Mouse (Mus musculus) intestine, postnatal 0 days (tissue): ENCODE data around the gene Cdrt4. TPM values are rescaled to one million over a fixed set of nuclear protein-coding genes. Genes with fewer than 3 reads are reported as not detected.

Experiments
- ATAC-seq: fragments of 200-750 bp; cut with Nextera tagmentation; 2 replicates; pipeline ENCODE4 v1.8.0; 2017; ENCODE audit warnings: mild to moderate bottlenecking, moderate TSS enrichment, moderate library complexity
- H3K27ac ChIP-seq: fragments of 300-500 bp; sonication (generic); 2 replicates; pipeline ENCODE4 v1.5.1; 2014; ENCODE audit warnings: mild to moderate bottlenecking, low read depth, low read length, moderate library complexity
- H3K27me3 ChIP-seq: fragments of 300-500 bp; sonication (generic); replicated peaks from 2 replicates; pipeline ENCODE4 v1.6.1; 2014; ENCODE audit warnings: low read length, mixed read lengths; ENCODE audit not compliant: control insufficient read depth, insufficient read depth
- H3K36me3 ChIP-seq: fragments of 300-500 bp; sonication (generic); 2 replicates; pipeline ENCODE4 v1.6.1; 2014; ENCODE audit warnings: mild to moderate bottlenecking, moderate library complexity; ENCODE audit not compliant: control insufficient read depth, insufficient read depth
- H3K4me1 ChIP-seq: fragments of 300-500 bp; sonication (generic); replicated peaks from 2 replicates; pipeline ENCODE4 v1.6.1; 2014; ENCODE audit warnings: antibody characterized with exemption, low read length, mixed read lengths; ENCODE audit not compliant: control insufficient read depth, insufficient read depth
- H3K4me2 ChIP-seq: fragments of 300-500 bp; sonication (generic); replicated peaks from 2 replicates; pipeline ENCODE4 v1.6.1; 2014; ENCODE audit warnings: low read depth, mild to moderate bottlenecking, moderate library complexity
- H3K4me3 ChIP-seq: fragments of 300-500 bp; sonication (generic); 2 replicates; pipeline ENCODE4 v1.5.1; 2014; ENCODE audit warnings: low read depth, low read length
- H3K9ac ChIP-seq: fragments of 300-500 bp; sonication (generic); 2 replicates; pipeline ENCODE4 v1.6.1; 2014; ENCODE audit warnings: mild to moderate bottlenecking, low read depth, low read length
- H3K9me3 ChIP-seq: fragments of 300-500 bp; sonication (generic); 2 replicates; pipeline ENCODE4 v1.6.1; 2016; ENCODE audit warnings: mixed run types; ENCODE audit not compliant: control insufficient read depth
- CTCF ChIP-seq: sonication (generic); IDR thresholded peaks from 2 replicates; pipeline ENCODE4 v1.5.1; 2016; ENCODE audit warnings: low read depth, mild to moderate bottlenecking, control low read depth, antibody characterized with exemption, moderate library complexity
- WGBS: fragments of 180-500 bp; shearing (Covaris S2); extraction: QIAGEN DNeasy Blood & Tissue Kit; methylation state at CpG from one replicate; pipeline ENCODE4 v1.1.7; 2014; 5-methylcytosine and 5-hydroxymethylcytosine counted together
- polyA plus RNA-seq: library from polyadenylated mRNA; unstranded; fragments of >200 nt; fragmentation: Nextera tagmentation; extraction: Ambion mirVana; gene quantifications from 2 replicates; pipeline ENCODE4 v1.2.1, GENCODE M21; 2015

The Cdrt4 gene
- polyA plus RNA-seq, 1 experiment from 2014 or later = not detected

GRCm38 (mm10) chr11:63009761-63010160 lies 58.8 kb downstream of the Cdrt4 start:
- no peak for ATAC-seq
- H3K4me2 ChIP-seq = no peak overlapping the region
- no peak for TF ChIP-seq CTCF
- no peaks in the 10 kb centered on the region for H3K27me3 ChIP-seq
- 52% methylated on average over 3 of the region's 3 CpGs for WGBS
- H3K9ac ChIP-seq = no peak overlapping the region
- H3K9me3 ChIP-seq = no peaks in the 10 kb centered on the region
- H3K27ac ChIP-seq = no peak overlapping the region
- no peaks in the 10 kb centered on the region for H3K36me3 ChIP-seq
- H3K4me1 ChIP-seq = no peaks in the 10 kb centered on the region
- H3K4me3 ChIP-seq = no peak overlapping the region

GRCm38 (mm10) chr11:63017327-63018082 lies 66.5 kb downstream of the Cdrt4 start:
- Histone ChIP-seq H3K4me3 (no peak overlapping the region), H3K9me3 (no peaks in the 10 kb centered on the region), H3K27me3 (no peaks in the 10 kb centered on the region), H3K36me3 (no peaks in the 10 kb centered on the region), H3K4me1 (no peaks in the 10 kb centered on the region), H3K4me2 (no peak overlapping the region), H3K27ac (no peak overlapping the region), H3K9ac (no peak overlapping the region)
- 86% methylated on average over 6 of the region's 6 CpGs for WGBS
- TF ChIP-seq CTCF = no peak
- no peak for ATAC-seq

DNA sequence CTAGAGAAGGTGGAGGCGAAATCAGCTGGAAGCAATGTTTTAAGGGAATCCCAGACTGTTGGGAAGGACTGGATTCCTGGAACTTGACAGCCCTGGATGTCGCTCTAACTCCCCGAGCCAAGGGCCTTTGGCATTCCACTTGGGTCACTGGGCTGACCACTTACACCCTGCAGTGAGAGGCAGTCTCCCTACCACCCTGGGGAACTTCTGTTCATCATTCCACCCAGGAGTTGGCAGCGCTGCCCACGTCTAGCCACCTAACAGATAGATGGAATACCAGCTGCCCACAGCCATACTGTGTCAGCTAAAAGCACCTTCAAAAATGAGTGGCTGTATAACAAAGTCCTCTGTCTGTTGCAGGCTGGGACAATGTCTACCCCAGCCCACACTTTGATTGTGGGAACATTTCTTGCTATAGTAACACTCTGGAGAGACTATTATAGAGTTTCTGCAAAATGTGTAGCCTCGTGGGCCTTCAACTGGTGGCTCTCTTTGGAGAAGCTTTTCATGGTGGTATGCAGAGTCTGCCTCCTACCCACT lies 67.2 kb downstream of the Cdrt4 start:
- WGBS = 87% methylated on average over 6 of the region's 6 CpGs
- H3K27me3 ChIP-seq = no peaks in the 10 kb centered on the region
- no peaks in the 10 kb centered on the region for H3K9me3 ChIP-seq

GRCm38 (mm10) chr11:63020633-63021032 lies 69.6 kb downstream of the Cdrt4 start:
- Histone ChIP-seq H3K4me3 (no peak overlapping the region), H3K27me3 (no peaks in the 10 kb centered on the region), H3K9ac (no peak overlapping the region), H3K27ac (no peak overlapping the region), H3K4me1 (peaks cover 11% of the 10 kb centered on the region), H3K36me3 (no peaks in the 10 kb centered on the region), H3K9me3 (no peaks in the 10 kb centered on the region), H3K4me2 (no peak overlapping the region)
- ATAC-seq = no peak
- TF ChIP-seq CTCF = no peak

More for the DNA sequence above, 67.2 kb downstream of the Cdrt4 start:
- H3K4me3 ChIP-seq = no peak overlapping the region
- no peak for ATAC-seq
- H3K4me2 ChIP-seq = no peak overlapping the region
- TF ChIP-seq CTCF = no peak
- no peak overlapping the region for H3K27ac ChIP-seq
- H3K36me3 ChIP-seq = no peaks in the 10 kb centered on the region
- H3K4me1 ChIP-seq = no peaks in the 10 kb centered on the region
- no peak overlapping the region for H3K9ac ChIP-seq

DNA sequence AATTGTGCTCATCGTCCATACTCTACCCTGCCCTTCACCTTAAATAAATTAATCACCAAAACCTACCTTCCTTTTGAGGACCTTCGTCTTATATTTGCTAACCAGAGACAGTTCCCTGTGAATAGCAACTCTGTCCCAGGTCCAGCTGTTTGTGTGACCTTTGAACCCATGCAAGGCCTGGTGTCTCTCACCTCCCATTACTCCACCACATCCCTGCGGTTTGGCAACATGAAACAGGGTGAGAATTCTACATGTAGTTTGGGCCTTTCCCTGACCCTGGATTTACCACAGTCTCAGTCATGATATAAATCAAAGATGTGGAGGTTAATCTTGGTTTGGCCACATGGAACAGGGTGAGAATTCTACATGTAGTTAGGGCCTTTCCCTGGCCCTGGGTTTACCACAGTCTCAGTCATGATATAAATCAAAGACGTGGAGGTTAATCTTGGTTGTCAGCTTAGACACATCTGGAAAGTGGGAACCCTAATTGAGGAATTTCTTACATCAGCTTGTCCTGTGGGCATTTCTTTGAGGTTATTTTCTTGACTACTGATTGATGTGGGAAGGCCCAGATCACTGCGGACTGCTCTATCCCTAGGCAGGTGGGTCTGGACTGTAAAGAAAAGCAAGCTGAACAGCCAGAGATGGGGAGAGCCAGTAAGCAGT lies 70.3 kb downstream of the Cdrt4 start:
- no peak for ATAC-seq
- Histone ChIP-seq H3K36me3 (no peaks in the 10 kb centered on the region), H3K27me3 (no peaks in the 10 kb centered on the region), H3K4me3 (no peak overlapping the region), H3K27ac (no peak overlapping the region), H3K9me3 (no peaks in the 10 kb centered on the region), H3K4me1 (peaks cover 13% of the 10 kb centered on the region), H3K4me2 (no peak overlapping the region), H3K9ac (no peak overlapping the region)
- TF ChIP-seq CTCF = no peak
- 71% methylated on average over 5 of the region's 5 CpGs for WGBS

- Histone ChIP-seq H3K36me3 (no peaks in the 10 kb centered on the region), H3K4me2 (no peak overlapping the region), H3K9me3 (no peaks in the 10 kb centered on the region), H3K4me1 (peaks cover 14% of the 10 kb centered on the region), H3K9ac (no peak overlapping the region), H3K4me3 (no peak overlapping the region), H3K27me3 (no peaks in the 10 kb centered on the region), H3K27ac (no peak overlapping the region)
- ATAC-seq = no peak
- WGBS = 63% methylated on average over 5 of the region's 5 CpGs
- TF ChIP-seq CTCF = no peak
Measured at GRCm38 (mm10) chr11:63023461-63023860, 72.5 kb downstream of the Cdrt4 start.
